Mouse (Mus musculus): Measurements from ENCODE around the gene Fscn3. TPM values are rescaled to one million over a fixed set of nuclear protein-coding genes. Genes with fewer than 3 reads are reported as not detected.

The Fscn3 gene
- not detected in 2 replicates for polyA plus RNA-seq (2014; fragmentation: Nextera tagmentation; extraction: Ambion mirVana)

DNA sequence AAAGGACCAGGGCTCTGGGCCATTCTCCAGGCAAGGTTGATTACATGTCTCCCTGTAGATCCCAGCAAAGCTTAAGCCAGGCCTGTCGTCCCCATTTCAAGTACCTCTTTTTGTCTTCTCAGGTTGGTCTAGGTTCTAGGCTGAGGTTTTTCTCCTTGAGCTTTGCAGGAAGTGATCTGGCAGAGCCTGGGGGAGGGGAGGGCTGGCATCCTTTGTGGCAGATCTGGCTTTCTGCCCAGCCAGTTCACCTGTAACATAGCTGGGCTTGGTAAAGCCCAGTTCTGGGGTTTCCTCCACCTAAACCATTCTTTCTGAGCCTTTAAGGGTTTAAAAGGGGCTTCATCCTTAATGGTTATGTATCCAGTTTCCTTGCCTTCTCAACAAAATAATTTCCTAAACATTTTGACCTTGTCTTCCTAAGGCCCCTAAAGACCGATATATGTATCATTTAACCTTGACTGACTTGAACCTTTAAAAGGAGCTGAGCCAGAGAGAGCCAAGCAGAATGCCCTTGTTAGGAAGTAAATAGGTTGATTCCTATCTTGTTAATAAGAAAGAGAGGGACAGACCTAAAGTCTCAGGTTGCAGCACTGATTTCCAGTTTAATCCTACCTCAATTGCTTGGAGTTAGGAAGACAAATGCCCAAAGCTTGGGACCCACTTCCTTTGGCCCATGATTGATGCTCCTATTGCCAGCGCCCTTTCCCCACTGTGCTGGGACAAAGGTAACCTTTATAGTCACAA lies at the start of gene Fscn3:
Fscn3 (plus strand) TSS at position 694 of the 744 bp plus-strand sequence.
- Histone ChIP-seq H3K4me1 (ENCODE audit: control insufficient read depth in 2 of 2, insufficient read depth in 2 of 2, low read length in 2 of 2) (peaks cover 10 to 13% of the 10 kb centered on the region in 2 experiments; a peak in 3 of 4 replicates), H3K4me2 (ENCODE audit: low read length) (no peak within 1 kb of the TSS), H3K36me3 (ENCODE audit: control insufficient read depth, insufficient read depth, low read length) (peaks cover 23% of the 10 kb centered on the region), H3K9me3 (ENCODE audit: control insufficient read depth, low read length) (no peaks in the 10 kb centered on the region), H3K27ac (replicated peaks in 1 of 2; ENCODE audit: control insufficient read depth in 1 of 2, insufficient read depth in 1 of 2, low read depth in 2 of 2, low read length in 2 of 2) (no peak within 1 kb of the TSS), H3K4me3 (ENCODE audit: control insufficient read depth in 1 of 2, insufficient read depth in 1 of 2, low read depth in 1 of 2, low read length in 2 of 2) (no peak within 1 kb of the TSS), H3K9ac (ENCODE audit: low read length) (no peak within 1 kb of the TSS), H3K27me3 (ENCODE audit: control insufficient read depth, insufficient read depth, low read length) (no peaks in the 10 kb centered on the region)
- 72% methylated on average over 3 of the region's 3 CpGs for WGBS
- ATAC-seq (ENCODE audit: insufficient number of reproducible peaks, insufficient read depth, low FRiP score, low read depth) = no peak

DNA sequence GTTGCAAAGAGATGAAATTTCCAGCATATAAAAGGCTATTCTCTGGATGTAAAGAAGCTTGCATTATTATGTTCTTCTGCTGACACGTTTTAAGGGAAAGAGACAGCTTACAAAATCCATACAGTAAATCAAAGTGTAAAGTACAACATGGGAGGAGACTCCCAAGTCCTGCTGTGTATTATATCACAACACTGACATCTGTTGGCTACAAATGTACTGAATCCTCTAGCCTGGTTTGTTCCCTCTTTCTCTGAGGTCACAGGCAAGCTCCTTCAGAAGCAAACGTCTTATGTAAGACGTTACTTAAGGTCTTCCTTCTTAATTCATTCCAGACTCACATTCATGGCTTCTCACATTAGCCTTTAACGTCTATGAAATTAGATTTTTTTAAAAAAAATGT lies 45.6 kb upstream of the Fscn3 start:
- Histone ChIP-seq H3K27me3 (ENCODE audit: control insufficient read depth, insufficient read depth, low read length) (no peaks in the 10 kb centered on the region), H3K4me3 (ENCODE audit: control insufficient read depth in 1 of 2, insufficient read depth in 1 of 2, low read depth in 1 of 2, low read length in 2 of 2) (no peak overlapping the region), H3K27ac (replicated peaks in 1 of 2; ENCODE audit: control insufficient read depth in 1 of 2, insufficient read depth in 1 of 2, low read depth in 2 of 2, low read length in 2 of 2) (no peak overlapping the region), H3K4me2 (ENCODE audit: low read length) (no peak overlapping the region), H3K4me1 (ENCODE audit: control insufficient read depth in 2 of 2, insufficient read depth in 2 of 2, low read length in 2 of 2) (no peaks in the 10 kb centered on the region), H3K9me3 (ENCODE audit: control insufficient read depth, low read length) (no peaks in the 10 kb centered on the region), H3K36me3 (ENCODE audit: control insufficient read depth, insufficient read depth, low read length) (no peaks in the 10 kb centered on the region), H3K9ac (ENCODE audit: low read length) (no peak overlapping the region)
- WGBS = 55% methylated on average over 4 of the region's 4 CpGs
- ATAC-seq (ENCODE audit: insufficient number of reproducible peaks, insufficient read depth, low FRiP score, low read depth) = no peak

DNA sequence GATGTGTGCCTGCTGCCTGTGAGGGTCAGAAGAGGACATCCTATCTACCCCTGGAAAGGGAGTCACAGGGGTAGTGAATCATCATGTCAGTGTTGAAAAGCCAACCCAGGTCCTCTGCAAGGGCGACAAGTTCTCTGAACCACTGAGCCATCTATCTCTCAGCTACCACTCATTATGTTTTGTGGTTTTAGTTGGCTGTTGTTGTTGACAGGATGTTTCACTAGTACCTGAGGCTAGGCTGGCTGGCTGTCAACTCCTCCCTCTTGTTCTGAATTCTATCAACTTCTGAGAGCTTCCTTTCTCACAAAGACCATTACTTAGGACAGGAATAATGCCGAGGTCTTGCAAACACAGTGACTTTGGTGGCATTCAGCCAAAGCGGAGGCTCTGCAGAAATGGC lies 42.4 kb upstream of the Fscn3 start:
- 71% methylated on average over 3 of the region's 3 CpGs for WGBS

DNA sequence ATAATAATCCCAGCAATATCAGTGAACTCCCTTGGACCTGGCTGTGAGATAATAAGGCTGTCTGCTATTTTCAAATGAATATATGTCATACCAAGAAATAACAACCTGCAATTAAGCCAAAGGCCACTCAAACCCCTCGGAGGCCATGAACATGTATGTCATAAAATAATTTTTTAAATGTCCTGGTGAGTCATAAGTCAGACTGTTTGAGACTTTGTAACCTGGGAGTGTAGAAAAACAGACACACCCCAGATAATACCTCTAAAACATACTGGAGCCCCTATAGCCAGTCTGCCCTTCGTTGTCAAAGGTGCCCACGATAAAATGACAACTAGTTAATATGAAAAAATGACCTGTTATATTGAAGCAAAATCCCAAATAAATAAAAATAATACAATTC lies 38.6 kb upstream of the Fscn3 start:
- no peaks in the 10 kb centered on the region for H3K36me3 ChIP-seq (ENCODE audit: control insufficient read depth, insufficient read depth, low read length)
- H3K4me2 ChIP-seq (ENCODE audit: low read length) = no peak overlapping the region
- no peaks in the 10 kb centered on the region for H3K4me1 ChIP-seq (ENCODE audit: control insufficient read depth in 2 of 2, insufficient read depth in 2 of 2, low read length in 2 of 2)
- H3K27ac ChIP-seq (replicated peaks in 1 of 2; ENCODE audit: control insufficient read depth in 1 of 2, insufficient read depth in 1 of 2, low read depth in 2 of 2, low read length in 2 of 2) = no peak overlapping the region
- WGBS = 79% methylated on average over 3 of the region's 3 CpGs
- no peaks in the 10 kb centered on the region for H3K27me3 ChIP-seq (ENCODE audit: control insufficient read depth, insufficient read depth, low read length)
- no peaks in the 10 kb centered on the region for H3K9me3 ChIP-seq (ENCODE audit: control insufficient read depth, low read length)
- H3K4me3 ChIP-seq (ENCODE audit: control insufficient read depth in 1 of 2, insufficient read depth in 1 of 2, low read depth in 1 of 2, low read length in 2 of 2) = no peak overlapping the region
- no peak for ATAC-seq (ENCODE audit: insufficient number of reproducible peaks, insufficient read depth, low FRiP score, low read depth)
- H3K9ac ChIP-seq (ENCODE audit: low read length) = no peak overlapping the region

More for the DNA sequence above, 42.4 kb upstream of the Fscn3 start:
- H3K9ac ChIP-seq (ENCODE audit: low read length) = no peak overlapping the region
- H3K4me3 ChIP-seq (ENCODE audit: control insufficient read depth in 1 of 2, insufficient read depth in 1 of 2, low read depth in 1 of 2, low read length in 2 of 2) = no peak overlapping the region
- no peak overlapping the region for H3K27ac ChIP-seq (replicated peaks in 1 of 2; ENCODE audit: control insufficient read depth in 1 of 2, insufficient read depth in 1 of 2, low read depth in 2 of 2, low read length in 2 of 2)
- no peaks in the 10 kb centered on the region for H3K27me3 ChIP-seq (ENCODE audit: control insufficient read depth, insufficient read depth, low read length)
- no peaks in the 10 kb centered on the region for H3K9me3 ChIP-seq (ENCODE audit: control insufficient read depth, low read length)
- no peak for ATAC-seq (ENCODE audit: insufficient number of reproducible peaks, insufficient read depth, low FRiP score, low read depth)
- no peaks in the 10 kb centered on the region for H3K36me3 ChIP-seq (ENCODE audit: control insufficient read depth, insufficient read depth, low read length)
- H3K4me2 ChIP-seq (ENCODE audit: low read length) = no peak overlapping the region
- no peaks in the 10 kb centered on the region for H3K4me1 ChIP-seq (ENCODE audit: control insufficient read depth in 2 of 2, insufficient read depth in 2 of 2, low read length in 2 of 2)

DNA sequence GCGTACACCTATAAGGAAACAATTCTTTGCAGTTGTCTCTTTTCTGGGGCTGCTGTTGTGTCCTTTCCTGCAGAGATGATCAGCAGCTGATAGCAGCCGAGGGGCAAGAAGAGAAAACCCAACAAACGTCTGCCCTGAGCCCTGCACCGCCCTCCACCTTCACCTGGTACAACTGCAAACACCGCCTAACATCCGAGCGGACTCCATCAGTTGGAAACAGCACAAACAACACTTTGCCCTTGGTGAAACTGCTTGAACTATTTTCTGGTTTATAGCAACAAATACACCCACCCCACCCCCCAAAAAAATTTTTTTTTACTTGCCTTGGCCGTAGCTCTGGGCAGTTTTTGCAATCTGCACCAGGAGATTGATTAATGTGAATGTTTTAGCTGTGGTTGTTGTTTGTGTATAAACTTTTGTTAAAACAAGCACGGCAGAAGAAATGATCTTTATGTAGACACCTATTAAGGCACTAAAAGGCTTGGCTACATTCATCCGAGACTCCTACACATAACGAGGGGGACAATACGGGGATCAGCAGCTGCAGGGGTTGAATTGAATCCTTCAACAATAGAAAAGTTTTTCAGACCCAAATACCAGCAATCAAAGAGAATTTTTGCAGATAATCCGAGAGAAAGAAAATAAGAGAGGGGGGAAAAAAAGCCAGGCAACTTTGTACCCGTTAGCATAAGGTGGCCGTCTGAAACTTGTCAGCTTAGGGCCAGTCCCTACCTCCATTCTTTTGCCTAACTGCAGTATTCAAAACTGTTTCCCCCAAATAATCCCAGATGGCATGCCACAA lies 31.3 kb upstream of the Fscn3 start:
- Histone ChIP-seq H3K4me2 (ENCODE audit: low read length) (peak overlapping the region; percentile 89), H3K36me3 (ENCODE audit: control insufficient read depth, insufficient read depth, low read length) (no peaks in the 10 kb centered on the region), H3K27ac (replicated peaks in 1 of 2; ENCODE audit: control insufficient read depth in 1 of 2, insufficient read depth in 1 of 2, low read depth in 2 of 2, low read length in 2 of 2) (no peak overlapping the region), H3K4me1 (ENCODE audit: control insufficient read depth in 2 of 2, insufficient read depth in 2 of 2, low read length in 2 of 2) (no peaks in the 10 kb centered on the region; a peak in 1 of 4 replicates), H3K27me3 (ENCODE audit: control insufficient read depth, insufficient read depth, low read length) (peaks cover 33% of the 10 kb centered on the region), H3K9ac (ENCODE audit: low read length) (no peak overlapping the region), H3K4me3 (ENCODE audit: control insufficient read depth in 1 of 2, insufficient read depth in 1 of 2, low read depth in 1 of 2, low read length in 2 of 2) (peak overlapping the region in 1 of 2 experiments; percentile 44; a peak in 1 of 4 replicates), H3K9me3 (ENCODE audit: control insufficient read depth, low read length) (peaks cover 6% of the 10 kb centered on the region)
- 33% methylated on average over 15 of the region's 15 CpGs for WGBS
- no peak for ATAC-seq (ENCODE audit: insufficient number of reproducible peaks, insufficient read depth, low FRiP score, low read depth)

DNA sequence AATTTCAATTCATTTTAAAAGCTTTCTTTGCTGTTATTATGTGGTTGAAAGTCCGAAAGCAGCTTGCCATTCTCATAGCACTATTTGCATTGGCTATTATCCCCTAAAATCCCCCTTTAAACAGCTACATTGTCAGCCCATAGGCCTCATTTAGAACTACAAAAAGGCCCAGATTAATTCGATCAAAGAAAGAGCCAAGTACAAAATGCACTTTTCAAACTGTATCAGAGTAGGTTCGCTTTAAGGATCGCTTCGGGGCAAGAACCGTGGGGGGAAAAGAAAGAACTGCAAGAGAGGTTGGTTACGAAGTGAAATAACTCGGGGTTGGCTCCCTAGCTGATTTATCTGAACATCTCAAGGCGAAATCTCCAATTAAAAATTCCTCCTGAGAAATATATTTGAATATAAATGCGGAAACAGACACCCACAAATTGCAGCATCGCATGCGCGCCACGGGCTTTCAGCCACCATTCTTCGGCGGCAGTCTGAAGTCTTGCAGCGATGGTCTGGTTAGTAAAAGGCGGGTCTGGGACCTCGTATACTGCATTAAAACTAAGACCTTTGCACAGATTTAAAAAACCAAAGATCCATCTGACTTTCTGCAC lies 30.6 kb upstream of the Fscn3 start:
- peak overlapping the region; percentile 39 for H3K9ac ChIP-seq (ENCODE audit: low read length)

DNA sequence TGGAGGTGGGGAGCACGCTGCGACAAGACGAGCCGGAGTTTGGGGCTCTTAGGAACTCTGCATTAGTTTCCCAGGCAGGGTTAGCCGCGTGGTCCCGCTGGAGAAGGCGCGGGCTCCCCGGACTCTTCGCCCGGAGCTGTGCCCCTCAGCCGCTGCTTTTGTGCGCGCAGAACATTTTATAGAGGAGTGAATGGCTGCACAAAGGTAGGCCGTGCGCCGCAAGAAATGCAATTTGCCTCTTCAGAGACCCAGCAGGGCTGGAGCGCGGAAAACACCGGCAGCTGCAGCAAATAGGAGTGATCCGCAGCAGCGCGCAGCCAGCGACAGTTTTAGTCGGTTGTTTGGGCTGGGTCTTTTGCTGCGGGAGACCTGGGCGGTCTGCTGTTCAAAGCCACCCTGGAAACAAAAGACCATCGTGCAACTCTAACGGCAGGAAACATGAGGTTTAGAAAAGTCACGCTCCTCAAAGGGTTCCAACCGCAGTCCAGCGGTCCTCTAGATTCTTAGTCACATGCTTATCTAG lies 29.8 kb upstream of the Fscn3 start, which contains the start of gene Zfp800:
Zfp800 (minus strand) TSS at position 325 of the 523 bp plus-strand sequence.
- Histone ChIP-seq H3K4me1 (ENCODE audit: control insufficient read depth in 2 of 2, insufficient read depth in 2 of 2, low read length in 2 of 2) (no peaks in the 10 kb centered on the region; a peak in 1 of 4 replicates), H3K27me3 (ENCODE audit: control insufficient read depth, insufficient read depth, low read length) (peaks cover 33% of the 10 kb centered on the region), H3K27ac (replicated peaks in 1 of 2; ENCODE audit: control insufficient read depth in 1 of 2, insufficient read depth in 1 of 2, low read depth in 2 of 2, low read length in 2 of 2) (no peak within 1 kb of the TSS), H3K9me3 (ENCODE audit: control insufficient read depth, low read length) (peaks cover 6% of the 10 kb centered on the region), H3K4me2 (ENCODE audit: low read length) (peak within 1 kb of the TSS; percentile 89), H3K36me3 (ENCODE audit: control insufficient read depth, insufficient read depth, low read length) (no peaks in the 10 kb centered on the region), H3K4me3 (ENCODE audit: control insufficient read depth in 1 of 2, insufficient read depth in 1 of 2, low read depth in 1 of 2, low read length in 2 of 2) (peak within 1 kb of the TSS; percentile 44 to 52), H3K9ac (ENCODE audit: low read length) (peak within 1 kb of the TSS; percentile 39)
- ATAC-seq (ENCODE audit: insufficient number of reproducible peaks, insufficient read depth, low FRiP score, low read depth) = no peak
- WGBS = 1% methylated on average over 33 of the region's 33 CpGs

More for the DNA sequence above, 30.6 kb upstream of the Fscn3 start:
- no peaks in the 10 kb centered on the region for H3K36me3 ChIP-seq (ENCODE audit: control insufficient read depth, insufficient read depth, low read length)
- H3K9me3 ChIP-seq (ENCODE audit: control insufficient read depth, low read length) = peaks cover 6% of the 10 kb centered on the region
- 4% methylated on average over 19 of the region's 19 CpGs for WGBS
- no peaks in the 10 kb centered on the region; a peak in 1 of 4 replicates for H3K4me1 ChIP-seq (ENCODE audit: control insufficient read depth in 2 of 2, insufficient read depth in 2 of 2, low read length in 2 of 2)
- no peak overlapping the region for H3K27ac ChIP-seq (replicated peaks in 1 of 2; ENCODE audit: control insufficient read depth in 1 of 2, insufficient read depth in 1 of 2, low read depth in 2 of 2, low read length in 2 of 2)
- H3K4me2 ChIP-seq (ENCODE audit: low read length) = peak overlapping the region; percentile 89
- ATAC-seq (ENCODE audit: insufficient number of reproducible peaks, insufficient read depth, low FRiP score, low read depth) = no peak
- H3K27me3 ChIP-seq (ENCODE audit: control insufficient read depth, insufficient read depth, low read length) = peaks cover 33% of the 10 kb centered on the region
- peak overlapping the region; percentile 44 to 52 for H3K4me3 ChIP-seq (ENCODE audit: control insufficient read depth in 1 of 2, insufficient read depth in 1 of 2, low read depth in 1 of 2, low read length in 2 of 2)

All from heart, embryonic 14.5 days (tissue).